Mouse (Mus musculus): Measurements from ENCODE around the gene Furin. TPM values are rescaled to one million over a fixed set of nuclear protein-coding genes. Genes with fewer than 3 reads are reported as not detected.

The Furin gene
- total and polyA plus RNA-seq, 3 experiments, result 1.5 to 20.9 (median 13.5) TPM

DNA sequence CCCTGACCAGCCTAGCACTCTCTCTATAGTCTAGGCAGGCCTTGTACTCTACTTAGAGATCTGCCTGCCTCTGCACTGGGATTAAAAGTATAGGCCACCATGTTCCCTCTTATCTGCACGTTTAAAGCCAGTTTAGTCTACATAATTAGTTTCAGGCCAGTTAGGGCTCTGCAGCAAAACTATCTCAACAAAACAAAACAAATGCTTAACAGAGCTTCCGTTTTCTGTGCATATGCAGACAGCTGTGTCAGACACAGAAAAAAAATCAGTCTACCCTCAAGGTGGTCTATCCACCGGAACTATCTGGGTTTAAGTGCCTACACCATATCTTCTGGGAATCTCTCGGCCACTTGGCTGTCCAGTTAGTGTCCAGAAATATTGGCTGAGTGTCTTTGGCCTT lies 31.9 kb downstream of the Furin start:
- H3K4me1 ChIP-seq (ENCODE audit: control insufficient read depth in 1 of 2, insufficient read depth in 2 of 2), result peaks cover 25 to 79% of the 10 kb centered on the region in 2 experiments
- dilution Hi-C loops (cut with MboI; ENCODE audit: extremely low pct_ligation_motif_present, extremely low pct_unique_long_range_greater_than_20kb, low sequenced_read_pairs), result no loop called here
- no peak for DNase-seq (ENCODE audit: extremely low read depth)
- in situ Hi-C loops (cut with MboI; ENCODE audit: low pct_ligation_motif_present, low pct_unique_long_range_greater_than_20kb, low sequenced_read_pairs), result loop anchor here (10.0 kb wide), 1 partner anchor 229 kb away; no protein-coding TSS in a partner anchor
- TF ChIP-seq HCFC1 (IDR thresholded peaks at IDR 0.05; ENCODE audit: low read depth, low read length) (no peak), POLR2A (IDR thresholded peaks at IDR 0.05; ENCODE audit: low read depth, low read length) (no peak), ZNF384 (IDR thresholded peaks at IDR 0.05; ENCODE audit: low read depth, low read length) (peak; percentile 56), JUND (conservative IDR thresholded peaks at IDR 0.05; ENCODE audit: low read depth, low read length) (no peak), IRF4 (IDR thresholded peaks at IDR 0.05; ENCODE audit: low read depth, low read length) (0 out of 2 replicates have a peak, but pooled peaks have one; percentile 18), USF2 (conservative IDR thresholded peaks at IDR 0.05; ENCODE audit: low read depth, low read length) (no peak), RAD21 (IDR thresholded peaks at IDR 0.05; ENCODE audit: low read depth, low read length) (no peak)
- peak overlapping the region; percentile 73 for H3K27ac ChIP-seq (ENCODE audit: insufficient read depth, low read depth)
- H3K9me3 ChIP-seq (replicated peaks; ENCODE audit: low read length), result no peaks in the 10 kb centered on the region
- no peaks in the 10 kb centered on the region for H3K27me3 ChIP-seq (replicated peaks)
- H3K79me2 ChIP-seq (replicated peaks; ENCODE audit: control insufficient read depth, extremely low read depth, insufficient read depth, poor library complexity, severe bottlenecking), result peaks cover 6% of the 10 kb centered on the region
- peak overlapping the region; percentile 7 for H3K4me2 ChIP-seq (ENCODE audit: insufficient read depth, low read depth, poor library complexity, severe bottlenecking)
- H3K4me3 ChIP-seq (replicated peaks in 1 of 3; ENCODE audit: low read depth in 2 of 3, low read length in 2 of 3, poor library complexity in 1 of 3), result no peak overlapping the region
- peaks cover 5 to 22% of the 10 kb centered on the region in 2 experiments for H3K36me3 ChIP-seq (replicated peaks in 1 of 2; ENCODE audit: control insufficient read depth in 1 of 2, insufficient read depth in 1 of 2, low read length in 1 of 2)
- H3K9ac ChIP-seq (ENCODE audit: insufficient read depth, low read depth), result peak overlapping the region; percentile 16; the same call in 1 of the 2 replicates

- Histone ChIP-seq H3K27ac (ENCODE audit: insufficient read depth, low read depth) (no peak overlapping the region), H3K9ac (ENCODE audit: insufficient read depth, low read depth) (no peak overlapping the region), H3K27me3 (replicated peaks) (no peaks in the 10 kb centered on the region), H3K9me3 (replicated peaks; ENCODE audit: low read length) (no peaks in the 10 kb centered on the region), H3K4me1 (ENCODE audit: control insufficient read depth in 1 of 2, insufficient read depth in 2 of 2) (peaks cover 27 to 83% of the 10 kb centered on the region in 2 experiments), H3K4me2 (ENCODE audit: insufficient read depth, low read depth, poor library complexity, severe bottlenecking) (no peak overlapping the region), H3K36me3 (replicated peaks in 1 of 2; ENCODE audit: control insufficient read depth in 1 of 2, insufficient read depth in 1 of 2, low read length in 1 of 2) (peaks cover 10 to 24% of the 10 kb centered on the region in 2 experiments), H3K4me3 (replicated peaks in 1 of 3; ENCODE audit: low read depth in 2 of 3, low read length in 2 of 3, poor library complexity in 1 of 3) (no peak overlapping the region), H3K79me2 (replicated peaks; ENCODE audit: control insufficient read depth, extremely low read depth, insufficient read depth, poor library complexity, severe bottlenecking) (peaks cover 6% of the 10 kb centered on the region)
- in situ Hi-C loops (cut with MboI; ENCODE audit: low pct_ligation_motif_present, low pct_unique_long_range_greater_than_20kb, low sequenced_read_pairs), result loop anchor here (10.0 kb wide), 1 partner anchor 228 kb away; no protein-coding TSS in a partner anchor
- no peak for DNase-seq (ENCODE audit: extremely low read depth)
- TF ChIP-seq CTCF (conservative IDR thresholded peaks at IDR 0.05 in 1 of 2, IDR thresholded peaks at IDR 0.05 in 1 of 2; ENCODE audit: low read depth in 2 of 2, low read length in 2 of 2), result no peak
- TF ChIP-seq KAT2A (IDR thresholded peaks at IDR 0.05; ENCODE audit: insufficient replicate concordance, low read length), result no peak
- no peak for TF ChIP-seq RAD21 (IDR thresholded peaks at IDR 0.05; ENCODE audit: low read depth, low read length)
- no peak for TF ChIP-seq JUND (conservative IDR thresholded peaks at IDR 0.05; ENCODE audit: low read depth, low read length)
- no peak for TF ChIP-seq MXI1 (IDR thresholded peaks at IDR 0.05; ENCODE audit: low read depth, low read length)
- dilution Hi-C loops (cut with MboI; ENCODE audit: extremely low pct_ligation_motif_present, extremely low pct_unique_long_range_greater_than_20kb, low sequenced_read_pairs), result no loop called here
Observed at GRCm38 (mm10) chr7:80372667-80373066, 32.6 kb downstream of the Furin start.

DNA sequence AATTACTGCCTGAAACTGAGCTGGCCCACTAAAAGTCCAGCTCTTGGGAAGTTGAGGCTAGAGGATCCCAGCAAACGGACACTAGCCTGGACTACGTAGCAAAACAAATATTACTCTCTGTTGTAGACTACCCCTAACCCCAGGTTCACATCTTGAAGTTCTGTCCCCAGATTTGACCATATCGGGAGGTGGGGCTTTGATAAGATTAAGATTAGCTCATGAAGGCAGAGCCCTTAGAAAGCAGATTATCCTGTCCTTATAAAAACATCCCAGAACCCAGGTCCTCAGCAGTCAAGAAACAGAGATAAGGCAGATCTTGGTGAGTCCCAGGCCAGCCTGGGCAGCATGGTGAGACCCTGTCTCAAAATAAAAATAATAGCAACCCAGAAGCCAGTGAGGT lies 33.1 kb downstream of the Furin start:
- Histone ChIP-seq H3K9ac (ENCODE audit: insufficient read depth, low read depth) (no peak overlapping the region), H3K4me2 (ENCODE audit: insufficient read depth, low read depth, poor library complexity, severe bottlenecking) (no peak overlapping the region), H3K4me1 (ENCODE audit: control insufficient read depth in 1 of 2, insufficient read depth in 2 of 2) (peaks cover 27 to 82% of the 10 kb centered on the region in 2 experiments), H3K36me3 (replicated peaks in 1 of 2; ENCODE audit: control insufficient read depth in 1 of 2, insufficient read depth in 1 of 2, low read length in 1 of 2) (peaks cover 15 to 24% of the 10 kb centered on the region in 2 experiments), H3K79me2 (replicated peaks; ENCODE audit: control insufficient read depth, extremely low read depth, insufficient read depth, poor library complexity, severe bottlenecking) (peaks cover 6% of the 10 kb centered on the region), H3K4me3 (replicated peaks in 1 of 3; ENCODE audit: low read depth in 2 of 3, low read length in 2 of 3, poor library complexity in 1 of 3) (no peak overlapping the region), H3K27me3 (replicated peaks) (no peaks in the 10 kb centered on the region), H3K27ac (ENCODE audit: insufficient read depth, low read depth) (no peak overlapping the region), H3K9me3 (replicated peaks; ENCODE audit: low read length) (no peaks in the 10 kb centered on the region)
- TF ChIP-seq KAT2A (IDR thresholded peaks at IDR 0.05; ENCODE audit: insufficient replicate concordance, low read length) (no peak), SIN3A (IDR thresholded peaks at IDR 0.05; ENCODE audit: low read length) (no peak), CTCF (conservative IDR thresholded peaks at IDR 0.05 in 1 of 2, IDR thresholded peaks at IDR 0.05 in 1 of 2; ENCODE audit: low read depth in 2 of 2, low read length in 2 of 2) (no peak), ZNF384 (IDR thresholded peaks at IDR 0.05; ENCODE audit: low read depth, low read length) (no peak), CHD2 (IDR thresholded peaks at IDR 0.05; ENCODE audit: low read length) (no peak), MAFK (IDR thresholded peaks at IDR 0.05; ENCODE audit: insufficient replicate concordance, low read length) (no peak), ELF1 (IDR thresholded peaks at IDR 0.05; ENCODE audit: low read depth, low read length) (no peak), RAD21 (IDR thresholded peaks at IDR 0.05; ENCODE audit: low read depth, low read length) (no peak), JUND (conservative IDR thresholded peaks at IDR 0.05; ENCODE audit: low read depth, low read length) (no peak), CHD1 (IDR thresholded peaks at IDR 0.05; ENCODE audit: low read depth, low read length) (no peak), SMC3 (IDR thresholded peaks at IDR 0.05; ENCODE audit: low read depth, low read length) (no peak), ZMIZ1 (IDR thresholded peaks at IDR 0.05; ENCODE audit: low read depth, low read length) (no peak), E2F4 (IDR thresholded peaks at IDR 0.05; ENCODE audit: insufficient replicate concordance, low read depth, low read length) (no peak), BHLHE40 (IDR thresholded peaks at IDR 0.05; ENCODE audit: low read depth, low read length) (no peak), MEF2A (IDR thresholded peaks at IDR 0.05; ENCODE audit: borderline replicate concordance, low read depth, low read length) (no peak), RCOR1 (conservative IDR thresholded peaks at IDR 0.05; ENCODE audit: low read depth, low read length) (no peak)
- DNase-seq (ENCODE audit: extremely low read depth), result no peak
- in situ Hi-C loops (cut with MboI; ENCODE audit: low pct_ligation_motif_present, low pct_unique_long_range_greater_than_20kb, low sequenced_read_pairs) (loop anchor here (10.0 kb wide), 1 partner anchor 227 kb away; no protein-coding TSS in a partner anchor), dilution Hi-C loops (cut with MboI; ENCODE audit: extremely low pct_ligation_motif_present, extremely low pct_unique_long_range_greater_than_20kb, low sequenced_read_pairs) (no loop called here)
